Mouse (Mus musculus): ENCODE results near the gene Gsto2.

- TF ChIP-seq CTCF (IDR thresholded peaks at IDR 0.05; ENCODE audit: low read depth), result no peak
- TF ChIP-seq EP300 (IDR thresholded peaks at IDR 0.05; ENCODE audit: low read depth), result no peak
These were observed 19.2 kb downstream of the Gsto2 start for GRCm38 (mm10) chr19:47884296-47885085.
